Mouse (Mus musculus) urinary bladder, postnatal 36 days (tissue): Measurements from ENCODE around the gene Itm2b.
A peak's percentile ranks its signal among the peaks of the same experiment; 100 is the strongest.

Source experiments
- DNase-seq, 2 experiments: peaks; one replicate each; pipeline ENCODE4 v3.0.0; 2022; ENCODE audit warnings: low spot score in 2 of 2, mixed read lengths in 1 of 2

The Itm2b gene

DNA sequence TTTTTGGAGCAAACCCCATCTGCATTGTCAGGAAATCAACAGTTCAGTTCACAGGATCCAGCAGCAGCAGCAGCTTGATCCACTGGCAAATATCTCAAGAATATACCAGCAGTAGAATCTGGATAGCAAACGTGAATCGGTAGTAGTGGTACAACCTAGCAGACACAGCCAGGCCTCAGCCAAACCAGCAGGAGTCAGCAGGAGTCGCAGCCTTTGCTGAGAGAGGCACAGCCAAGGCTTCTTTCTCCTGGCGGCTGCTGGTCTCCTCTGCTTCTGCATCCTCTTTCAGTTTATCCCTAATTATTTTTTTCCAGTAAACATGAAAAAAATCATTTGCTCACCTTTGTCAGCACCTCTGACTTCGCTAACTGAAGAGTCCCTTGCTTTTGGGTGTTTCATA is 10.7 kb upstream of the Itm2b start:
- DNase-seq, result no peak

DNA sequence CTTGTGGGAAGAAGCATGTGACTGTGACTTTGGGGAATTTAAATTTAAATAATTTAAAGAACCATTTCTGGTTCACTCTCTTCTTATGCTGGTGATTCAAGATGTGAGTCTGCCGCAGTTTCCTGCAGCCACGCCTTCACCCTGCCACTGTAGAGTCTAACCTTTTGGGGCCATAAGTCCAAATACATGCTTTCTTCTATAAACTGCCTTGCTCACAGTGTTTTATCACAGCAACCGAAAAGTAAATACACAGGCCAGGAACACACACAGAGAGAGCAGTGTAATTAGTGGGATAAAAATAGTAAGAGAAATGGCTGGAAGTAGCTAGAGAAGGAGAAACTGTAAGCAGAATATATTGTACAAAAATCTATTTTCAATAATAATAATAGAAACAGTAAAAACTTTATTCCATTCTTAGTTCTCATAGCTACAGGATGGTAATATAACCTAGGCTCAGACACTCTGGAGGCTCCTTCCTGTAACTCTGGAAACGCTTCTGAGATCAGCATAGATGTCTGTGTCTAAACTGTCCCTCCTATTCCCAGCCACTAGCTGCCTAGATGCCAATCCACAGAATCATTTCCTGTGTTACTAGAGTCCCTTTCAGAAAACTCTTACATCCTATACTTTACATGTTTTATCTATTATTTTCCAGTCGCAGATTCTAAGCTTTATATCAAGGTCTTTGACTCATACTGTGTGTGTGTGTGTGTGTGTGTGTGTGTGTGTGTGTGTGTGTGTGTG is 9.3 kb upstream of the Itm2b start:
- DNase-seq, result no peak

DNA sequence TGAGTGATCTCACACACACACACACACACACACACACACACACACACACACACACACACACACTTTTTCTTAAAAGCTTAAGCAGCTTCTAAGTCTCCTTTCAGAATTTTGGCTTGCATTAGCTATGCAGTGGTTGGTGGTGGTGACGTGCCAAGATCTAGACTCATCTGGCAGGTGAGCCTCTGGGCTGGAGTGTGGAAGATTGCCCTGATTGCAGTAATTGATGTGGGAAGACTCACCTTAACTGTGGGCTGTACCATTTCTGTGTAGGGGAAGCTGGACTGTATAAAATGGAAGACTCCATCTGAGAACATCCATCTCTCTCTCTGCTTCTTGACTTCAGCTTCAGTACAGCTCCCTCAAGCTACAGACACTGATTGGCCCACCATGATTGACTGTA is 6.4 kb upstream of the Itm2b start:
- no peak for DNase-seq

DNA sequence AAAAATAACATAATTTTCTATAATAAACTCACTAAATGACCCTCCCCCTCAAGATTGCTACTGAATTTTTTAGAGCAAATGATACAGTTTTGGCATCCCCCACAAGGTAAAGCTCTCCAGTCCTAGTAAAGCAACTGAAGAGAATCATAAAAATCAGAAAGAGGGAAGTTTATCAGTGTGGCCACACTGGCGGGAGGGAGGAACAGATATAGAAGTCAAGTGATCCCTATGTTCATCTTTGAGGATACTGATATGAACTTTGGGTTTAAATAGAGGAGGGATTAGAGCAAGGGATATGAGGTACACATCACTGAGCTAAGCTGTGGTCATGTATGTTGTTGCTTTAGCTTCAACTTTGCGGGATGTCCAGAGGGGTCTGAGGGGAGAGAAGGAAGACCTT is 5.1 kb upstream of the Itm2b start:
- no peak for DNase-seq

DNA sequence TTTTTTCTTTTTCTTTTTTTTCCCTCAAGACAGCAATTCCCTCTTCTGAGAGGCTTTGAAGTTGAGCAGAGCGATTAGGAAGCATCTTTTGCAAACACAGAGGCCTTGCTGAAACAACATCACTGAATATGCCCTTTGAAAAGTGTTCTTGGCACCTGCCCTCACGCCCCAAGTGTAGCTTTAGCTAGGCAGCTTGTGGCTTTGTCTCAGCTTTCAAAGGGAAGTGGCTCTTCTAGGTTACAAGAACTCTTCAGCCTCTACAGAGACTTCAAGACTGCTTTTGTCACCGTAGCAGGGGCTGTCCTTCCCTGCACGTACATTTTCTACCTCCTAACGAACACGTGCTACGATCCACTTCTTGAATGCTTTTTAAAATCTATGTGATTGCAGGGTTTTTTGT is 4.0 kb upstream of the Itm2b start:
- no peak for DNase-seq

DNA sequence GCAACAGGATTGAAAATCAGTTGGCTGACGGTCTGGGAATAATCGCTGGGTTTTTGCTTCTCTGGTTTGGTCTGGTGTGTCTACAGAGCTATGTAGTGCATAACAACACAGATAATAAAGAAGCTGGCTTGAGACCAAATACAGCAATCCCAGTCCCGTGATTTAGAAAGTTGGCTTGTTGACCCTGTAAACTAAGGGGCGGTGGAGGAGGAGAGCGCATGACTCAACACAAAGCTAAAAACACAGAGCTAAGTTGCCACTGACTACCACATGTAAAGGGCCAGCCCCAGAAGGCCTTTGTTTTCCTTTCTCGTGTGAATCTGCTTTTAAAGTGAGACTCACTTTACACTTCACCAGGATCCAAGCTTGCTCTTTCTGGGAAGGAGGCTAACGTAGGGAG is 3.5 kb upstream of the Itm2b start:
- peak; percentile 70 for DNase-seq

DNA sequence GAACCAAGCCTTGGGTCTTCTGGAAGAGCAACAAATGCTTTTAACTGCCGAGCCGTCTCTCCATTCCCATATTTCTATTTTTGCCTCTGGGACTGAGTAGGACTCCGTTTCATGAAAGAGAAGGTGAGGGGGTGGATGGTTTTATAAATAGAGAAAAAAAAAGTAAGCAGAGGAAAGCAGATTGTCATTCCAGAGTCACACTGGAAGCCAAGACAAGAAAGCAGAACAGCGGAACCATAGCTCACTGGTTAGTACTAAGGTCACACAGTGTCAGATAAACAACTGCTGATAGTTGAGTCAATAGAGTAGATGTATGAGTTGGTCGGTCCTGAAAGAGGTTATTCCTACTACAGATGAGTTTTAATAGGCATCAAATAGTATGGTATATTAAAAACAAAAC is 1.4 kb upstream of the Itm2b start:
- DNase-seq, result no peak

DNA sequence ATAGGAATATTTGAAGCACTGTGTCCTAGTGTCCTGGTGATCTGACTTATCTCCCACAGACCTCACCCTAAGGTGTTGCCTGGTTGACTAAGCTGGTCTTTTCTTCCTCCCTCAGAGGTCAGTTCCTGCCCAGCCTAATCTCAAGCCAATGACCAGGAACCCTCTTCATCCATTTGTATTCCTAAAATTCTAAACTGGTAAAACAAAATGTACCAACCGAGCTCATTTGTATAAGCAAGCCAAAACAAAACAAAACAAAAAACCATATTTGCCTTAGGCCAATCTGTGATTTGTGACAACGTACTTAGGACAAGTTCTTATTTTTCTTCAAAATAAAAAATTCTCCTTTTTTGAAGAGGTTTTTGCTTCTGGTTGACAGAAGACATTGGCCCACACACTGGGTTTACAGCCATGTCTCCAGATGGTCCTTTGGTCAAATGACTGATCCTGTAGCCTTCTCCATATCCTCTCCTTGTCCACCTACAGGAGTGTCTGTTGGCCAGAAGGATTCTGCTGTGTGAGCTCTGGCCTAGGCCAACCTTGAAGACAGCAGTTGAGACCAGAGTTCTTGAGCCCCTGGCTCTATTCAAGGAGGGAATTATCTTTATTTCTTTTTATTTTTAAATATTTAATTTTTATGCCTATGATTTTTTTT is 758 bp upstream of the Itm2b start:
- DNase-seq, result no peak

DNA sequence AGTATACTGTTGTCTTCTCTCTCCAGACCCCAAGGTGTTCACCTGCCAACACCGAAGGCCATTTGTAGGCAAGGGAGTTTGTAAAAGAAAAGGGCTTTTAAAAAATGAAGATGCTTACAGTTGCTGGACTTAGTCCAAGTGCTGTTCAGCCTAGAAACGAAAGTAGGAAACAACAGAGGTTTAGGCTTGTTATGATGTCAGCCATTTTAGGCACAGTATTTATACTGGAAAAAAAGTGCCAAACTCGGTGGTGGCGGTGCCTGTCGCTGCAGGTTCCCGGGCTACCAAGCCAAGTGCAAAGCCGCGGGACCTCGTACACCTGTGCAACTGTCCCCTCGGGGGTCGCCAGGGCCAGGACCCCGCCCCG is 560 bp downstream of the Itm2b start:
- no peak for DNase-seq

DNA sequence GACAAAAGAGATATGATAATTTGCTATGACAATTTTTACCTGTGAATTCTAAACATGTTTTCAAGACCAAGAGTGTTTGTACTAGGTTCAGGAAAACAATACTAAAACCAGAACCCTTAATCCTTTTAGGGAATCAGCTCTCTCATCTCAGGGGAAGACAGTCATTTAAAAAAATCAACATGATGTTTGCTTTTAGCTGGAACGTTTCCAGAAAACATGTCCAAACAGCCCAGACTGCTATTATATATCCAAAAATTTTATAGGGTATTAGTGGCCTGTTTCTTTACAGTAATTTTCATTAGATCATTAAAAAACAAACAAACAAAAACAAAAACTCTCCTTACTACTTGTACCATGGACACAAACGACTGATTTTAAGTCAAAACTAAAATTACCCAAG is 1.3 kb downstream of the Itm2b start:
- DNase-seq, result no peak

DNA sequence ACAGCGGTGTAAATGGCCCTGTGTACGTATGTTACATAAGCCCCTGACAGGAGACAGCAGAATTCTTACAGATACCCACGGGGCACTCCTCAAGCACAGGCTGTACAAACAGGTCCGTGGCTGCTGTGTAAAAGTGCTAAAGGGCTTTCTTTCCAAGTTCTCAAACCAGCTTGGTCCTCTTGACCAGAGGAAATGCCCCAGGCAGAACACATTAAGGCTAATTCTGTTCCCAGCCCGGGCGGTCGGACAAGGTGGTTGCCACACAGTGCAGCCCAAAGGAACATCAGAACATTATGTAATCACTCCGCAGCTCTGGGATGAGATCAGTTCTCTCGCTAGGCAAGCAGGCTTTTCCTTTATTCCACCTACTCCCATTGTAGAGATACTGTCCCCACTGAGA is 2.4 kb downstream of the Itm2b start:
- peak in 1 of 2 experiments; percentile 73 for DNase-seq

DNA sequence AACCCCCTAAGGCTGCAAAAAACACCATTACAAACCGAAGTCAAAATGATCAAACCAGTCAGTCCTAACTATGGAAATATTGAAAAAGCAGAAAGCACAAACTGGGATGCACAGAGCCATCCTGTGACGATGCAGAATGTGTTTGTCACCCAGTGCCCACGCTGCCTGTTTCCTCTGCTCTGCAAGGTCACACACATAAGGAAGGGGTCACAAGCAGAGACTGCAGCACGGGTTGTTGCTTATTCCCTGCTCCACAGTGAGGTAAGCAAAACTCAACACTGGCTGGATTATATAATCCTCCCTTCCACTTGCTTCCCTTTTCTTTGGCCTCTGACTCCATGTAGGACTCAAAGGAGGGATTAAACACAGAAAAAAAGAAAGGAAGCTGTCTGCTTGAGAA is 3.5 kb downstream of the Itm2b start:
- DNase-seq, result no peak

DNA sequence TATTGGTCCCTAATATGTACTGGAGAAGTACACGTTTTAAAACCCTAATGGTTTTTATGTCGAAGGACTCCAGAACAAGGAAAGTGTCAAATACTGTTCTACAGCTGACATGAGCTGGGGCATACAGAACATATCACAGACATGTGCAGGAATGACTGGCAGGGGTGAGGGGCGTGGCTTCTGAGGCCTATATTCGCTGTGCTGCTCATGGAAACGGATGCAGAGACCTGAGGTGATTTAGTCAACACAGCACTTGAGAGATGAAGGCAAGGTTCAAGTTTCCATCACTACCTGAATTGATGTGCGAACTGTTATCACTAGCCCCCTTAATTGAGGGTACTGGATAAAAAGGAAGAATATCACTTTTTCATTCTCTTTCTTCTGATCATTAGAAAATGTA is 7.3 kb downstream of the Itm2b start:
- DNase-seq, result no peak

DNA sequence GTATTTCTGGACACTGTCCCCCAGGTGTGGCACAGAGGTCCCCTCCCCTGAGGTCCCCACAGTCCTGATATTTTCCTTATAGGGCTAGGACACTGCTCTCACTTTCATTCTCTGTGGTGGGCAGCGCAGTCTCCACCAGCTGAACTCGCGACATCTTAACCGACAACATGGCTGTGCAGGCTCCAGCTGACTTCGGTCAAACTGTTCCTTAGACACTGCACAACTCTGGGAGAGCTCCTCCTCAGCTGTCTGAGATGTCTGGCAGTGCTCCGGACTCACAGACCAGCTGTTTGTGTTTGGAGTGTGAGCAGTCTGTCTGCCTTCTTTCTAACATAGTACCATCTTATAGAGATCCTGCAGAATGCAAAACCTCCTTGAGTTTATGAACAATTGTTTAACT is 8.2 kb downstream of the Itm2b start:
- DNase-seq, result no peak

DNA sequence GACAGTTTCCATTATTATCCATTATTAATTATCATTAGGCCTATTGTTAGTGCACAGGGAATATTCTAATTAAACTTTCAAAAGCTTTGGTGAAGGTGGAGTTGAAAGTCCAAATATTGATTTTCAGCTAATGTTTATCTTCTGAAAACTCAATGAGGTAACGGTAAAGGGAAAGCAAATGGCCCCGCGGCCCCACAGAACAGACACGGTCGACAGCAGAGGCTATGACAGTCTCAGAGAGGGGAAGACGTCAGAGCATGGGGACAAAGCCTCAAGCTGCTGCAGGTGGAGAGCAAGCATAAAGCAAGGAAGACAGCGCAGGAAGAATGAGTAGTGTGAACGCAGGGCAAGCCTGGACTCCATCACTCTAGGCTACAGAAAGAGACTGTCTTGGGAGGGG is 9.2 kb downstream of the Itm2b start:
- DNase-seq, result no peak

DNA sequence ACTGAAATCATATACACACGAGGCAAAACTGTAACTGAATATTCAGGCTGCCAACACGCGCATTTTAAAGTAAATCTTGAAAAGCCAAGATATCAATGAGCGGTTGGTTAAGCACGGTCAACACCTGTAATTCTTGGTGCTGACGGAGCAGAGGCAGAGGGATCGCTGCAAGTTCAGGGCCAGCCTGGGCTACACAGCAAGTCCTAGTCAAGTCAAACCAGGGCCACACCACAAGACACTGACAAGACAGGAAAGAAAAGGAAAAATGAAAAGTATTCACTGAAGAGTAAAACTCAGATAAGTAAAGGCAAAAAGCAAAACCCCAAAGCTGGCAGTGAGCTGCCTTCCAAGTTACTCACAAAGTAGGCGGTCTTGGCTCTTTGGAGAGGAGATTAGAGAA is 9.6 kb downstream of the Itm2b start:
- no peak for DNase-seq

DNA sequence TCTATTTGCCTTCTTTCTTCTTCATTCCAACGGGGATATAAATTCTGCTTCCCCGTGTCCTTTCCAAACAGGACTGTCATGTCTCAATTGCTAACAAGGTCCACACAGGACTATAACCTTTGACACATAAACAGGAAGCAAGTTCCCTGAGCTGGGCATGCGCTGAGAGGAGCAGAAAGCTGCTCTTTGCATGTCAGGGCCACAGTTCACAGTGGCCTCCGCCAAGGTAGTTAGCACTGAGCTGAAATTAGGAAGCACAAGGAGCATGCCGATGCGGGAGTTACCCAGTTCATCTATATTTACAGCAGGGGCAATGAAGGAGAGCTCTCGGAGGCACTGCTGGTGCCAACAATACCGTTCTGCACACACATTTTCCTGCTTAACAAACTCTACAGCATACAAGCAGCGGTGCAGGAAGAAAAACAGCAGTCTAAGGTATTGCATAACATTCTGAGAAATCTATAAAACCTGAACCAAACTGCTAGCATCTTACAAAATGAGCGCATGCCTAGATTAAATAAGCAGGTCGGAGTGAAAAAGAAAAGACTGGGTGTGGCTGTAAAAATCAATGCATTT is 10.7 kb downstream of the Itm2b start:
- no peak for DNase-seq

DNA sequence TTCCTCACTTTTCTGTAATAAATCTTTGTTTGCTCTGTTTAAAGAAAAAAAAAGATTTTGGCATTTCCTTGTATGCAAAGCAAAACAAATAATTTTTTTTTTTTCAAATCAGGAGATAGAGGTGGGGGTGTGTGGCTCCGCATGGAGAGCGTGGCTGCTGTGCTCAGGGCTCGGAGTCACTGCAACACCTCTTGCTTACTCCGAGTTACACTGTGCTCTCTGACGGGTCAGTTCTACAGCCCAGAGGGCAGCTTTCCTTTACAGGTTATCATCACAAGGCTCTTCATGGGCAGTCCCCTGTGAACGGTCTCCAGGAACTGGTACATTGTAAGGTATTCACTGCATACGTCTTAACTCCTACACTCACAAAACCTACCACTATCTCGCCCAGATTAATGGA is 11.5 kb downstream of the Itm2b start:
- DNase-seq, result no peak

DNA sequence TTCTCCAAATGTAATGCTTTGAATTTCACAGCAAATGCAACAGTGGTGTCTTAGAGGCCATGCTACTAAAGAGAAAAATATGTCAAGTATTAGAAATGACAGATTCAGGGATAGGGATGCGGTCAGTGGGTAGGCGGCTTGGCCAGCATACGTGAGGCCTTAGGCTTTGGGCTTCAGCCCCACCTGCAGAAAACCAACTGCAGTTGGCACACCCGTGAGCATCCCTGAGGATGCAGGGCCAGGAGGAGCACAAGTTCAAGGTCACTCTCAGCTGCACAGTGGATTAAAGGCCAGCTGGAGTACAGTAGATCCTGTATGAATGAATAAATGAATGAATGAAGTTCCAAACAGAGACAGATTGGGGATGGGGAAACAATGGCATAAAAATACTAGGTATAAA is 12.1 kb downstream of the Itm2b start:
- no peak for DNase-seq

DNA sequence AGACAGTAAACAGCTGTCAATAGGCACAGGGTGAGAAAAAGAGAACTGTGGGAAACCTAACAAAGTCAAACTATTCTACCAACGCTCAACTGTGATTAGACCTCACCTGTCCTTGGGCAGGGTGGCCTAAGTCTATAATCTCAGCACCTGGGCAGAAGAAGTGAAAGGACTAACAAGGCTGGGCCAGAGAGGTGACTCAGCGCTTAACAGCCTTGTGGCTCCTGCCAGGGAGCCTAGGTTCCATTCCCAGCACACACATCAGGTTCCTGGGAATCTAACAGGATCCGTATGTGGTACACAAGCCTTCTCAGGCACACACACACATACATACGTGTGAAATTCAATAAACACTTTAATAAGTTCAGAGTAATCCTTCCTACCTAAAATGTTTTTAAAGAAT is 13.5 kb downstream of the Itm2b start:
- DNase-seq, result no peak

DNA sequence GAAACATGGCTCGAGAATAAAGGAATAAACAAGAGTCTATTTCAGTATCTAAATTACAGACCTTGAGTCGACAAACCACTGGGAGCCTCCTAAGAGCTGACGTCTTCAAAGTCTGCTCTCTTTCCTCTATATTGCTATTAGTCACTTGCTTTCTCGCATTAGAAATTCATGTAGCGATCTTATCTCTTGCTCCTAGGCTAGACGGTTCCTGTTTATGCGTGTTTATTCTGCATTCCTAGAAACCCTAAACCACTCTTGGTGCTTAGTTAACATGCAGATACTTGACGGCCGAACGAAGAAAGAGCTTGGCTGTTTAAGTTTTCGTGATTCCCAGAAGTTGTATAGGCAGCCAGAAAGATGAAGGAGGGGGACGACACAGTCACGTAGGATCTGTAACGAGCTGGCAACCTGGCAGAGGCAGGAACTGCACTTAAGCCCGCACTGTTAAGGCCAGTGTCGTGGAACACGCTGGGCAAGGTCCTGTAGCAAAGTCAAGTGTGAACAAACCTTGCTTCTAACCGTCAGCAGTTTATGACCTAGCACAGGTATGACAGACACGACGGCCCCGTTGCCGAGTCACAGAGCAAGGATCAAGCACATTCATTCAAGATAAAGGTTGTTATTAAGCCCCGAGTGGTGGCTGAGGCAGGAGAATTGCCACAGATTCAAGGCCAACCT is 14.3 kb downstream of the Itm2b start:
- DNase-seq, result no peak

DNA sequence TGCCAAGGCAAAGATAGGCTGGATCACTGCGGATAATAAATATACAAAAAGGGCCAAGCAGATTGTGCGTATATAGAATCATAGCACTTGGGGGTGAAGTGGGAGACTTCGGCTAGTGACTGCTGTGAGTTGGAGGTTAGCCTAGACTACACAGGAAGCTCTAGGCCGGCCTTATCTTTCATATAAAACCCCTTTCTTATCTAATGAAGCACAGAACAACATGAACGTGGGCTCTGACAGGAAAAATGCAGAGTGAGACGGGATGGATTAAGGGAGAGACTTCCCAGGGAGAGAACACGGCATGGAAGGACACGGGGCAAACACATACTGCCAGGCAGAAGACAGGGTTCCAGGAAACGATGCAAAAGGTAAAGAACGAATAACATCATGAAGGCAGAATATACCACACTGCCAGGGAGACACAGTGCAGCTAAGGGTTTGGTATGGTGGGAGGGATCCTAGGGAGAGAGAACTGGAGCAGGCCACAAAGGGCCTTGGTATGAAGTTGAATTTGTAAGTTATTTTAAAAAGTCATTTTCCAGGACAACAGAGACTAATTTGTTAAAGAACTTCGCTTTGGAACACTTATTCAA is 14.9 kb downstream of the Itm2b start:
- no peak for DNase-seq

DNA sequence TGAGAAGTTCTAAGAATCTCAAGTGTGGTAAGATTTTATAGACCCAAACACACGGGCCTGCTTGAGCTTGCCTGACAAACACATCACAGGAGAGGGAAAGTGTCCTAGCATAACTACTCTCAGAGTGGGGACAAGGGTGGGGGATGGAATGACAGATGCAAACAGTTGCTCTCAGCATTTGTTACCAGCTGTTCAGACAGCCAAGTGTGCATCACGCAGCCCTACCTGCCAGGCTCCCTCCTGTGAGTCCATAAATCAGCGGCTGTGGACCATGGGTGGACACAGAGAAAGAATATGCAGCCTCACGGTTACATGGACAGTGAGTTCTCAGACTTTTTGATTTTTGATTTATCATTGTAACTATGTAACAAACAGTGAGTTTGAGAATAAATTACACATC is 15.5 kb downstream of the Itm2b start:
- no peak for DNase-seq
